Mouse (Mus musculus) heart, postnatal 14 days (tissue): ENCODE measurements at regions not wholly inside any gene's neighbourhood (a gene's known extent, or its start where the extent isn't known, plus 50 kb on each side); places are given as distances from the start of the nearest gene placed in this dataset.
"Not testable (repeated sequence)": the region's sequence is repeated elsewhere in the genome, so short reads cannot be mapped to it uniquely, and the experiment has no call there.

ENCODE experiments used
- DNase-seq, 2 experiments: peaks; one replicate each; pipeline ENCODE4 v3.0.0; 2021 to 2022
- intact Hi-C: fragments of 180-260 bp; cut with DNase I; formaldehyde crosslinking; loops from one replicate; pipeline ENCODE4 v1.15.1; 2025

DNA sequence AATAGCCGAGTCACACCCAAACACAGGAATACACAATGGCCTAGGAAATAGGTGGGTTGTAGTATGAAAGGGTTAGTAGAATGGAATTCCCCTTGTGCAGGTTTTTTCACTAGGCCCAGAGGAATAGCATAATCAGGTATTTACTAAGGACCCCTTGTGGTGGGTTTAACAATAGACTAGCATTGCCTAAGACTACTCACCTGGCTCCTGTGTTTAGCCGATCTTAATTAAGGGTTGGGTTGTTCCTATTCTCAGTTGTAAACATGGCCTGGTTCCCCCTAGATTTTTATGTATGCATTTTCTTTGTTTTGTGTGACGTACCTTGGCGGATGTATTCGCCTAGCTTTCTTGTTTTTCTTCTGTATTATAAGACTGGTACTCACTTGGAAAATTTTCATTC, 90.8 kb upstream of the Srd5a2 start:
- not testable (repeated sequence) for DNase-seq
- intact Hi-C loops, result loop anchor here (10.0 kb wide), 1 partner anchor 244 kb away; no protein-coding TSS in a partner anchor

DNA sequence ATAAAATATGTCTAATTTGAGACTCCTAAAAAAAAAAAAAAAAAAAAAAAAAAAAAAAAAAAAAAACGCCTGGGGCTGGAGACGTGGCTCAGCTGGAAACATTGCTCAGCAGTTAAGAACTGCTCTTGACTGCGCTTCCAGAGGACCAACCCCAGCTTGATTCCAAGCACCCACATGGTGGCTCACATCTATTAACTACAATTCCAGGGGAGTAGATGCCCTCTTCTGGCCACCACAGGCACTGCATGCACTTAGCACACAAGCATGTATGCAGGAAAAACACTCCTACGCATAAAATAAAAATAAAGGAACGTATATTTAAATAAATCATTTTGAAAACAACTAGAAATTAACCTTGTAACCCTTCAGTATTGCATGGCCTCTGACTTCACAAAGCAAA, 87.3 kb upstream of the Srd5a2 start:
- no peak for DNase-seq
- intact Hi-C loops, result loop anchor here (10.0 kb wide), 1 partner anchor 240 kb away; no protein-coding TSS in a partner anchor

GRCm38 (mm10) chr17:74131534-74131933, 83.8 kb upstream of the Srd5a2 start:
- intact Hi-C loops, result loop anchor here (10.0 kb wide), 1 partner anchor 237 kb away; no protein-coding TSS in a partner anchor
- DNase-seq, result no peak

DNA sequence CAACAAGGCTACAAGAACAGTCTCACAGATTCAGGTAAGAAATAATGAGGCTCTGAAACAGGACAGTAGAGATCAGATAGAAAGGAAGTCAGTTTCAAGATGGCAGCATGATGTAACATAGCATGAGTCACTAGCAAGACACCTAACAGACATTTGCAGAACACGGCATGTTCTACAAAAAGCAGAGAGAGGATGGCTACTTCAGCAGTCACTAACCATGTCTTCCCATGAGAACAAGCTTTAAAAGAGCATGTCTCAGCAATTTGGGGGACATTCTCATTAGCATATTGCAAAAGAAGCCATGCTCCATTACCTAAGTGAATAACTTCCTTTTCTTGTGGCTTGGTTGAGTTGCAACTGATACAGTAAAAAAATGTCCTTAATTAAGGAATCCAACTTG, 75.2 kb upstream of the Srd5a2 start:
- intact Hi-C loops, result no loop called here
- no peak for DNase-seq

DNA sequence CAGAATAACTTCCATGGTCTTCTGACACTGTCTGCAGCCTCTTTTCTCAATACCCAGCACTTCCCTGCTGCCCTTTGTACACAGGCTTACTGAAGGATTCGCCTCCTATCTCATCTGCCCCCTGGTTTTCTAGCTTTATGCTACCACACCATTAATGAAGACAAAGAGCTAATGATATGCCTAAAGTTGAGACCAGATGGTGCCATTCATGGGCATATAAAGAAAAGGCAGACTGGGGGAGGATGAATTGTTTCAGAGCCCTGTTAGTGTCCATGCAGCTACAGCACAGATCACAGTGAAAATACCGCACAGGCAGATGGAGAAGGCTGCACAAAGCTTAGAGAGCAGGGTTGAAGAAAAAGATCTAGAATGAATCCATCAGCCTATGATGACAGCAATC, 73.3 kb upstream of the Srd5a2 start:
- DNase-seq, result no peak
- intact Hi-C loops, result no loop called here
